Mouse (Mus musculus) layer of hippocampus, postnatal 25 days (tissue): ENCODE data around the gene Gstm3. TPM values are rescaled to one million over a fixed set of nuclear protein-coding genes. Genes with fewer than 3 reads are reported as not detected.
"Not testable (repeated sequence)": the region's sequence is repeated elsewhere in the genome, so short reads cannot be mapped to it uniquely, and the experiment has no call there.

Experiments
- DNase-seq, 2 experiments: peaks; one replicate each; pipeline ENCODE4 v3.0.0; 2022; ENCODE audit warnings: mixed read lengths in 2 of 2, low spot score in 1 of 2; ENCODE audit errors: extremely low spot score in 1 of 2
- total RNA-seq, 2 experiments: library from RNA; stranded (reverse); gene quantifications; 2 replicates each; pipeline ENCODE4 v1.2.3; 2021

Gene Gstm3
- total RNA-seq, 2 experiments from 2014 or later, result not detected

DNA sequence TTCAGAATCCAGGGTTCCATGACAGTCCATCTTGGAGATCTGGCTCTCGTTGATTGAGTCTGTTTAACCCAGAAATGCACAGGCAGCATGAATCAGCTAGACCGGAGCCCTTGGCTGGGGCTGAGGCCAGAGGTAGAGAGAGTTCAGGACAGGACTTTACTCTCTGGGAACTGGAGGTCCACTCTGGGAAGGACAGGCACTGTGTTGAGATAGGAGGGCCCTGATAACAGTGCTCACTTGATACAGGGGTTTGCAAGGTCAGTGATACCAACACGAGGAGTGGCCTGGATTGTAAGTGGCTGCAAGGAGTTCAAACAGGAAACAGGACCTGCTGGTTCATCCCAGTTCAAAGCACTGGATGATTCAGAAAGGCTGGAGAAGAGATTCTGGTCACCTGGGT, 8.6 kb upstream of the Gstm3 start:
- DNase-seq, result no peak

DNA sequence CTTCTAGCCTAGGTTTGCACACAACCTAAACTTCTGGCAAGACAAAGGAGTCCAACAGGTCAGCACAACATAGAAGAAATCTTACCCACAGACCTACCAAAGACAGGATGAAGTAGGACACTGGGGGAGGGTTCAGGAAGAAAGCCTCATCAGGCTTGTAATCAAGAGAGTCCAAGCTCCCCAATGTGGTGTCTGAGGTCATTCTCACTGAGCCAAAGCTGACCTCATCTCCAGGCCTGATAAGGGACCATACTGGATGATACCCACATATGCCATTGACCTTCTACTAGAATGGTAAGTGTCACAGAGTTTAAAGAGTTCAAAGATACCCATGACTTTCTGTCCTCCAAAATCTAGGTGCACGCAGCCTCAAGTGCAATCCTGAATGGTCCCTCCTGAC, 5.2 kb upstream of the Gstm3 start:
- DNase-seq, result no peak

DNA sequence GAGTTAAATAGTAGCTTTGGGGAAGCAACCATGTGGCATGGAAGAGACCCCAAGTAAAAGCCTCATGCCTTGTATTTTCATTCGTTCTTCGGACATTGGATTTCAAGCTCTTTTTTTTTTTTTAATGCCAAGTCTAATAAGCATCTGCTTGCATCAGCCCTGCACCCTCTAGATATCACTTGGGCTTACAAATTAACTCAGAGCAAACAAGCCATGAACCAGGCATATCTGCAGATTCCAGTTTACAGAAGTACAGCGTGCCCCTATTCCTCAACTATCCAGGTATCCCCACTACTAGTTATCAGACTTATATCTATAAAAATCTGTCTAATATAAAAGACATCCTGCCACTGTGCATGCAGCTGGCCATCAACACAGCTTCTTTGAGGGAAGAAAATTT, 3.0 kb upstream of the Gstm3 start:
- DNase-seq, result no peak

DNA sequence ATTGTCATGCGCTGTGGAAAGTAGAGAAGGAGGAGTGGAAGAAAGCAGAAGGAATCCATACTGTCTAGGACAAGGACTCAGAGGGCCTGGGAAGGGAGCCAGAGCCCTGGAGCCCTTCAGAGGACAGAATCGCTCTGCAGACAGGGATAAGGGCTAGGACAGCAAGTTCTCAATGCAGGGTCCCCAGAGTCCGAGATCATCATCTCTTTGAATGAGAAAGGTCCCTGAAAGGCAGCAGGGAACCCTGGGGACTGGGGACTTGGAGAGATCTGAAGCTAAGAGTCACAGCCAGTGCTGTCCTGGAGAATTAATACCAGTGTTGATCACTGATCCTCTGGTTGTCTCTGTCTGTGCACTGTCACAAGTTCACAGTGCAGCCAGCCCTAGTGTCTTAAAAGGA, 2.0 kb upstream of the Gstm3 start:
- not testable (repeated sequence) for DNase-seq

DNA sequence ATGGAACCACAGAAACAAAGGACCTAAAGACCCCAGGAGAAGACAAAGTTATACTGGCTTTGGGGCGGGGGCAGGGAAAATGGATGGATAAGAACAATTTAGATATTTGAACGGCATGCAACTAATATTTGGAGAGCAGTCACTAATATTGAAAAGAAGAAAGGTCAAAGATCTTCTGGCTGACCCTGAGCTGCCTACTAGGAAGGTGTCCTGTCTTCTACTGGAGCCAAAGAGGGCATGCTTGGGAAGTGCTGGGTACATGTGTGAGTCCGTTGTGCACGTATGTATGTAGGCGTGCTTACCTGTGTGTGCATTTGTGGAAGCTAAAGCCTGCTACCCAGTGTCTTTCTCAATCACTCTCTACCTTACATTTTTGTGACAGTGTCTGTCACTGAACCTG, 2.5 kb downstream of the Gstm3 start:
- no peak for DNase-seq

DNA sequence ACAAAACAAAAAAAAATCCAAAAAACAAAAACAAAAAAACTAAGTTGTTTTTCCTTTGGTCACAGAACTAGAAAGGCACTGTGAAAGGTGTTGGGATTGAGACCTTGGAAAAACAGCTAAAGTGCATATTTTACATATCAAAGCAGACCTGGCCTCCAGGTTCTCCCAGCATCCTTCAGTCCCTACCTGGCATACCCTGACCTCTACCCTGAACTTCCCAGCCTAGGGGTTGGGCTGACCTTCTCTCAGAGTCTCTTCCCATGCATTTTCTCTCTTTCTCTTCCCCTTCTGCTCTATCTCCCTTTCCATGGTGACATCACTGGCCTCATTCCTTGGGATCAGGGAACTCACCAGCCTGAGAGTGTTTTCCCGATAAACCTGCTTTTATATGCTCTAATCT, 3.5 kb downstream of the Gstm3 start:
- DNase-seq, result no peak

DNA sequence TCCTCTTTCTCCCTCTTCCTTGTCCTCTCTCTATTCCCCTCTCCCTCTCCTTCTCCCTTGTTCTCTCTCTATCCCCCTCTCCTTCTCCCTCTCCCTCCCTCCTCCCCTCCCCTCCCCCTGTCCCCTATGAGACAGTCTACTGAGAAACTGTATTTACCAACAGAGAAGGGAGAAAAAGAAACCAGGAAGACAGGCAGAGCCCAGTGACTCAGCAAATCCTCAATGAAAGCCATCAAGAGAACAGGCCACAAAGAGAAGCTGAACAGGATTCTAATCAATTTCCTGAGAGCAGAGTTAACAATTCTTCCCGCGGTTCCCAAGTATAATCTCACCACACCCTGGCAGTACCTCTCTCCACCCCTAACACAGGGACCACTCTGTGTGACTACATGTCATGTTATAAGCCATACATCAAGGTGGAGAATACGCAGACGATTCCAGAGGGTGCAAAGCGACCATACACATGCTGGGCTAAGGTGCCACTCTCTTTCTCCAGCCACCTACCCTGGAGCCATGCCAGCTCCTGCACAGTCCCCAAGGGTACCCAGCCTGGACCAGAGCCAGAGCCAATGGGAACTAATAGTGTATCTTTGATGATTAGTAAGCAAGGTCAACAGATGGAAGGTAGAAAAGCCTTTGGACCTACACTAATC, 4.3 kb downstream of the Gstm3 start:
- no peak for DNase-seq

DNA sequence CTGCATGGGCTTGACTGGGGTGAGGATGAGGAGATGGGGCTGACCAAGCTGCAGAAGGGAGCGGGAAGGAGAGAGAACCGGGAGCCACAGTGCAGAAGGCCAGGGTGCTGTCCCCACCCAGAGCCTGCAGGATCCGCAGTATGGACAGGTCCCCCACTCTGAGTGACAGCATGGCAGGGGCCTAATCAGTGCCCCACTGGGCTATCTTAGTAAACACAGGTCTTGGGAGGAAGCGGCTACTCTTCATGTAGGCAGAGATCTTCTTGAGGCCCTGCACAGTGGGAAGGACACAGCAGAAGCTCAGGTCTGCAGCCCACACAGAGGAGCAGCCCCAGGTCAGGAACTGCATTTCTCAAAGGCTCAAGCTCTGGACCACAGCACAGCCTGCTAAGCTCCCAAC, 5.1 kb downstream of the Gstm3 start:
- DNase-seq, result no peak

DNA sequence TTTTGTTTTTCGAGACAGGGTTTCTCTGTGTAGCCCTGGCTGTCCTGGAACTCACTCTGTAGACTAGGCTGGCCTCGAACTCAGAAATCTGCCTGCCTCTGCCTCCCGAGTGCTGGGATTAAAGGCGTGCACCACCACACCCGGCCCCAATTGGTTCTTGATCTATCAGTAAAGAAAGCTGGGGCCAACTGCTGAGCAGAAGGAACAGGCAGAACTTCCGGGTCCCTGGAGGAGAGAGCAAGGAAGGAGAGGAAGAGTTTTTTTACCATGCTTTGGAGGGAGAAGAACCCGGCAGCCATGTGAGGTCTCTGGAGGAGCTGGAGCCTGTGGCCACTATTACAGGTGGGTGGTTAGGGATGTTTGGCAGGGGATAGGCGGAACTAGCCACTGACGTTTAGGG, 13.8 kb downstream of the Gstm3 start:
- not testable (repeated sequence) for DNase-seq

DNA sequence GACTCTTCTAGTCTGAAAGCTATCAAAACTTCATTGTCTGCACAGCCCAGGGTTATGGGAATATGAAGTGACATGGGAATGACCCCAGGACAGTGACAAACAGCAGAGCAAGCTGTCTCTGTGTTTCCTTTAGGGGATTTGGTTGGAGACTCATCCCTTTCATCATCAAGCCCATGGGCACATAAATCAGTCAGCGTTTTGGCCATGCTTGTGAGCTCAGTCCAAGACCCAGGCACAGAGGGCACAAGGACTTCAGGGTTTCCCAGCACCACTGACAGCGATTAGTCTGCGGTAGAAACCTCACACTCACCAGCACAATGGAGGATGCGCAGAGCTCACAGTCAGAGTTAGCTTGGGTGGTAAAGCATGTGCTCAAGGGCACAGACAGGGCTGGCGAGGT, 15.2 kb downstream of the Gstm3 start:
- DNase-seq, result no peak

DNA sequence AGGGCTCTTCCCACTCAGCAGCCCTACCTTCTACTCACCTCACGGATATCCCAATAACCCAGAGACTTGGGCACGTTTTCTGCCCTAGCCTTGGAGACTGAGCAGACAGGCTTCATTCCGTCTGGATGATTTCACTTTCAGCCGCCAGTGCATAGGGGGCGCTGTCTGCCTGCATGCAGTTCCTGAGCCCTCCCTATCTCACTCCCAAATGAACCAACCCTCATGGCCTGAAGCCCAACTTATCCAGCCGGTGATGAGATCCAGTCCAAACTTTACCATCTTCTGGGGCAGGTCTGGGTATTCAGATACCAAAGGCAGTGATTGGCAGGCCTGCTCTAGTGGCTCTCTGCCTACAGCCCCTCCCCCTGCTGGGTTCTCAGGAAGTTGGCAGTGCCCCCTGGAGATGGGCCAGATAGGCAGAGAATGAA, 15.7 kb downstream of the Gstm3 start:
- DNase-seq, result peak; percentile 44 to 70

DNA sequence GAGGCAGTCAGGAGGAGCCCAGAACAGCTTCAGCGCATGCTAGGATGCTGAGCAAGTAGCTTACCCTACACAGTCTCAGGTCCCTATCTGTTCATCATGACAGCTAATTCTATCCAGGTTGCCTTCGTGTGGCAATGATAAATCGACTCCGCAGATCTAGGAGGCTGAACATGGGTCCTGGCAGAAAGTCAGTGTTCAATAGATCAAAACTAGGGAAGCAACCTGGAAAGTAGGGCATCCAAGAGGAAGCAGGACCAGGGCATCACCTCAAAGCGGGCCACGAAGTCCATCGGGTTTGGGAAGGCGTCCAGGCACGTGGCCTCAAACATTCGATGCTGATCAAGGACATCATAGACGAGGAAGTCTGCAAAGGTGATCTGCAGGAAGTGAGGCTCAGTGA, 18.6 kb downstream of the Gstm3 start:
- no peak for DNase-seq

DNA sequence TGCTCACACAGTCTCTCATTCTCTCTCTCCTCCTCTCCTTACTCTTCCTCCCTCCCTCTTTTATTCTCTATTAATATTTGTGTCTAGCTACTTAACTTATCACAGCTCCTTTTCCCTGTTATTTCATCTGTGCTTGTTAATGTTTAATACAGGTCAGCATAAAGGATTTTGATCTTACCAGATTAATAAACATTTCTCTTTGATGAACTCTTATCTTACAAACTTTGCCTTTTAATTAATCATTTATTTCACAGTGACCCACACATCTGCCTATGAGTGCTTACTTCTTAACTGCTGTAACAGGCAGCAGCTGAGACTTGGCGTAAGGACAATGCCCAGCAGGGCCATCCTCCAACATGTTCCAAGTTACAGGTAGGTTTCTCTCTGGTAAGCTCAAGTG, 19.6 kb downstream of the Gstm3 start:
- DNase-seq, result not testable (repeated sequence)

DNA sequence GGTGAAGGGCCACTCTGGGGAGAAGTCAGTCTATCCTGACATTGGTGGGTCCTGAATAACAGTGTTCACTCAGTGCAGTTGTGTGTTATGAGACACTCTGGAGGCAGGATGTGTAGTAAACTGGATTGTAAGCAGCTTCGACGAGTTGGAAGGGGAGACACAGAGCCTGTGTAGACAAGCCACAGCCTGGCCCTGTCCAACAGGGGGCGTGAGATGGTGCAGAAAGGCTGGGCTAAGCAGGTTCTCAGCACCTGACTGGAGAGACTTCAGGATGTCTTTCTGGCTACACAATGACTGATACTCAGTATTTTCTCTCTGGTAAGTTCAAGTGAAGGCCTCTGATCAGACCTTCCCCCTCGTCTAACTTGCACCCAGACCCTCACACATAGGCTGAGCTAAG, 23.4 kb downstream of the Gstm3 start:
- DNase-seq, result no peak

DNA sequence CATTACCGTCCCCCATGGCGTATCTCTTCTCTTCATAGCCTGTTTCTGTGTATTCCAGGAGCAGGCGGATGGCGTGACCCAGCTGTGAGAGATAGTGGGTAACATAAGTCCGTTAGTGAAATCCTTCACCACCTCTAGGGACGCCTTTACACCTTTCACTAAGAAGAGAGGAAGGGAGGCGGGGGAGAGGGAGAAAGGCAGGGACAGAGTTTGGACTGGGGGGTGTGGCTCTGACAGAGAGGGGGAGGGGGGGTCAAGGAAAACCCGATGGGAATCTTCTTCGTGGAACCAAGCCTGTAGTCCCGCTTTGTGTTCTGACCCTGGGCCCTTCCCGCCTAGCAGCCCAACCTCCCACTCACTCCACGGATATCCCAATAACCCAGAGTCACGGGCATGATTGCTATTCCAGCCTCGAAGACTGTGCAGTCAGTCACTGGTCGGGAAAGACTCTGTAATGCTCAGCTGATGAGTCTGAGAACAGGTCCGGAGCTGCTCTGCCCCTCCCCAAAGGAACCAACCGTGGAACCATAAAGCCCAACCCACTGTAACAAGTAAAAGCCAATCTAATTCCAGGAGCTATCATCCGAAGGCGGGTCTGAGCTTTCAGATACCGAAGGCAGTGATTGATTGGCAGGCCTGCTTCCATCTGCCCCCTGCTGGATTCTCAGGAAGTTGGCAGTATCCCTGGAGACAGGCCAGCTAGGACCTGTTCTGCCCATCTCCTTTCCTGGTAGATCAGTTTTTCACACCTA, 25.7 kb downstream of the Gstm3 start, which contains the start of gene Gstm6:
Gene Gstm6, minus strand, starts transcription at position 511 of the 752 bp plus-strand sequence.
- DNase-seq, result peak in 1 of 2 experiments; percentile 42

DNA sequence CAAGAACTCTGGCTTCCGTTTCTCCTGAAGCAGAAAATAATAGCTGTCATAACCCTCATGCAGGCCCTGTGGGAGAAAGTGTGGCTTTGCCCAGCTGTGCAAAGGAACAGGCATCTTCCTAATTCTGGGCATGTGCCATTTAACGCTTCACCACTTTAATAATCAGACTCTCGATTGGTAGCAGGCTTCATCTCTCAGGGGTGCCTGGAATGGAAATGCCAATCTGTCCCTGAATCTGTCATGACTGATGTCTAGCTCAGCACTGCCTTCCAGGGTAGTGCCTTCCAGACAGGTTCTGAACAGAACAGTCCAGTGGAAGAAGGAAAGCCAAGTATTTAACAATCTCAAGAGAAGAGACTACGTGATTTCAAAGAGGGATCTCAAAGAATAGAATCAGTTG, 27.8 kb downstream of the Gstm3 start:
- DNase-seq, result no peak

DNA sequence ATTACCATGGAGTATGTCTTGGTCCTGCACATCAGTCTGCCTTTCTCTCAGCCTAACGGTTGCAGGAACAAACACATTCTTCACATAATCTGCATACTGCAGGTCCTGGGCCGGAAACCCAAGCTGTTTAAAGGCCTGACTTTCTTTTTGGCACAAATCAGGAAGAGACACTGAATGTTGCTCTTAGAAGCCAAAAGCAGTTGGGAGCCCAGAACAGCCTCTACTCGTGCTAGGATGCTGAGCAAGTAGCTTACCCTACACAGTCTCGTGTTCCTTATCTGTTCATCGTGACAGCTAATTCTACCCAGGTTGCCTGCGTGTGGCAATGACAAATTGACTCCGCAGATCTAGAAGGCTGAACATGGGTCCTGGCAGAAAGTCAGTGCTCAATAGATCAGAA, 28.6 kb downstream of the Gstm3 start:
- DNase-seq, result no peak

DNA sequence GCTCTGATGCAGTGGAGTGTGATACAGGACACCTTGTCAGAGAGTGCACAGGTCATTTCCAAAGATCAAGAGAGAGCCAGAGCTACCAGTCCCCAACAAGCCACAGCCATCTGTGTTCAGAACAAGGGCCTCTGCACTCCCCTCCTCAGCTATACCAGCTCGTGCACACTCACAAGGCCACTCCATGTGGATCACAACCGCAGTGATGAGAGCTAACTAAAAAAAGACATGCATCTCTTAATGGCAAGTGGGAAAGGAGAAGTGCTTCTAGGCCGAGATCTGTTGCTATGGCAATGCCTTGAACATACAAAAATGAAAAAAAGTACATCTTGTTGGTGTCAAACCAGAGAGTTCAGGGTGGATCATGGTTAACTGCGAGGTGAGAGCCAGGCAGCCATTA, 29.3 kb downstream of the Gstm3 start:
- DNase-seq, result no peak

DNA sequence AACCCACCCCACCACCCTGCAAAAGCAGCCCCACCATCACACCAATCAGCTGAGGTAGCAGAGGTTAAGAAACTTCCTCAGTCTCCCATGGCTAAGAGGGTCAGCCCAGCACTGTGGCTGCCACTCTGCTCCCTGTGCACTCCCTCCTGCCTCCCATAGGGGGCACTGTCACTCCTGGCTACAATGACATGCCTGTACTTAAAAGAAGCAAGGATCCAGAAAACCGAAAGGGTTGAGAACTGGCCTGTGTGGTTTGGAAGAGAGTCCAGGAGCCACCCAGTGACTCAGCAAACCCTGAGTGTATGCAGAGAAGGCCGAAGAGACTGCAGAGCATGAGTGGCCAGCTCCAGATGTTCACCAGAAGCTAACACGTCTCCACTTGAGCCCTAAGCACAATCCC, 29.7 kb downstream of the Gstm3 start:
- DNase-seq, result peak in 1 of 2 experiments; percentile 58

DNA sequence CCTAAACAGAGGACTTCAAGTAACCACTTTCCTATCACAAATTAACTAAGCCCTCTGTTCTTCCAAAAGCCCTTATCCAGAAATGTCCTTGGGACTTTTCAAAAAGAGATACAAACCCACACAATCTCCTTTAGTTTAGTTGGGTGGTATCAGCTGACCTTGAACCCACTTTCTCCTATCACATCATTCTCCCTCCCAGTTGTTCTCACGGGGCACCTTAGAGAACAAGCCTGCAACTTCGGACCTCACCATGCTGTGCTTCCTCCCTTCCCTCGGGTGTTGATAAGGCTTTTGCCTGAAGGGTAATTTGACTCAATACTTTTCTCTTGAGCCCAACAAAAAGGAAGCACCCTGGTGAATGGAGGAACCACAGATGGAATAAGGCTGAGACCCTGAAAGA, 33.2 kb downstream of the Gstm3 start:
- no peak for DNase-seq

DNA sequence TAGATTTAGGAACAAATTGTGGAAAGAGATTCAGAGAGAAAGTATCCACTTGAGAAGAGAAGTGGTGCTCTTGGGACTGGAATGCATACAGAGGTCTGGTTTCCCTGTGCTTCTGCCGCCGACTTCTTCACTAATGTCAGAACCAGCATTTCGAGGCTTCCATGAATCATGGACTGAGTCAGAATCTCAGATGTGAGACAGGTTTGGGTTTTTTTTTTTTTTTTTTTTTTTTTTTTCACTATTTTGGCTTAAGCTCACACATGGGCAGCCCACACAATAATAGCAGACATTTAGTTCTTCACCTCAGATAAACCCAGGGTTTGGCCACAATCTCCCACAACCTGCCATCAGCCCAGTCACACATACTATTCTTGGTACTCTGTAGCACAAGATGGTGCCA, 33.8 kb downstream of the Gstm3 start:
- no peak for DNase-seq

DNA sequence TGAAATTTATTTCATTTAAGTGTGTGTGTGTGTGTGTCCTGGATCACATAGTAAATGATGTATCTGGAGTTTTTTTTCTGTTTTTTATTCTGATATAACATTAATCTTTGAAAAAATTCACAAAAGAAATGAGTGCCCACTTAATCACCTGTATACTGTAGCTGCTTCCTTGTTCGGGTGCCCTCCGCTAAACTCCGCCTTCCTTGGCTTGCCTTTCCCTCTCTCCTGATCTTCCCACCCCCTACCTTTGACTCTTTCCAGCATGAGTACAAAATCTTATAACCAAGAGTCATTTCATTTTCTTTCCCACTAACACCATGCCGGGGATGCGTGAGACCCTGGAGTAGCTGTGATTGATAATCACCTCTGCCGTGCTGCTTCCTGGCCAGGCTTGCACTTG, 37.0 kb downstream of the Gstm3 start:
- DNase-seq, result no peak
